Mouse (Mus musculus) midbrain, postnatal 0 days (tissue): ENCODE measurements at regions not wholly inside any gene's neighbourhood (a gene's known extent, or its start where the extent isn't known, plus 50 kb on each side); places are given as distances from the start of the nearest gene placed in this dataset.
A peak's percentile ranks its signal among the peaks of the same experiment; 100 is the strongest.

Experiments used
- ATAC-seq: fragments of 200-750 bp; cut with Nextera tagmentation; 2 replicates; pipeline ENCODE4 v1.8.0; 2017; ENCODE audit warnings: moderate number of reproducible peaks, mild to moderate bottlenecking, moderate TSS enrichment, moderate library complexity; ENCODE audit not compliant: low FRiP score
- DNase-seq: peaks from one replicate; pipeline ENCODE4 v3.0.0-alpha.2; 2015; ENCODE audit warnings: low spot score
- H3K27ac ChIP-seq: fragments of 300-500 bp; sonication (generic); 2 replicates; pipeline ENCODE4 v1.5.1; 2014; ENCODE audit warnings: low read depth, mild to moderate bottlenecking, low read length, mixed read lengths
- H3K27me3 ChIP-seq: fragments of 300-500 bp; sonication (generic); 2 replicates; pipeline ENCODE4 v1.6.1; 2014; ENCODE audit warnings: low read length, control low read depth, mixed read lengths; ENCODE audit not compliant: insufficient read depth
- H3K36me3 ChIP-seq: fragments of 300-500 bp; sonication (generic); 2 replicates; pipeline ENCODE4 v1.6.1; 2014; ENCODE audit warnings: low read length, control low read depth, mixed read lengths; ENCODE audit not compliant: insufficient read depth
- H3K4me1 ChIP-seq: fragments of 300-500 bp; sonication (generic); 2 replicates; pipeline ENCODE4 v1.6.1; 2014; ENCODE audit warnings: mild to moderate bottlenecking, control low read depth, antibody characterized with exemption, low read length, mixed read lengths; ENCODE audit not compliant: insufficient read depth
- H3K4me2 ChIP-seq: fragments of 300-500 bp; sonication (generic); 2 replicates; pipeline ENCODE4 v1.6.1; 2014; ENCODE audit warnings: low read depth, mild to moderate bottlenecking, low read length, mixed read lengths; ENCODE audit not compliant: poor library complexity, severe bottlenecking
- H3K4me3 ChIP-seq: fragments of 300-500 bp; sonication (generic); 2 replicates; pipeline ENCODE4 v1.5.1; 2014; ENCODE audit warnings: low read depth, mild to moderate bottlenecking, low read length, moderate library complexity
- H3K9ac ChIP-seq: fragments of 300-500 bp; sonication (generic); replicated peaks from 2 replicates; pipeline ENCODE4 v1.6.1; 2014; ENCODE audit warnings: mild to moderate bottlenecking, low read length, moderate library complexity, mixed read lengths; ENCODE audit not compliant: poor library complexity, severe bottlenecking
- H3K9me3 ChIP-seq: fragments of 300-500 bp; sonication (generic); 2 replicates; pipeline ENCODE4 v1.6.1; 2016; ENCODE audit warnings: low read length, control low read depth
- CTCF ChIP-seq: IDR thresholded peaks from 2 replicates; pipeline ENCODE4 v1.5.1; 2016; ENCODE audit warnings: antibody characterized with exemption, mild to moderate bottlenecking
- WGBS: fragments of 180-500 bp; shearing (Covaris S2); extraction: QIAGEN DNeasy Blood & Tissue Kit; methylation state at CpG from one replicate; pipeline ENCODE4 v1.1.7; 2014; 5-methylcytosine and 5-hydroxymethylcytosine counted together

GRCm38 (mm10) chr15:59188371-59188770 is 299.3 kb downstream of the Gm49356 start:
- DNase-seq, result peak; percentile 36
- no peak overlapping the region for H3K4me3 ChIP-seq
- H3K4me2 ChIP-seq, result no peak overlapping the region
- no peaks in the 10 kb centered on the region for H3K36me3 ChIP-seq
- H3K27ac ChIP-seq, result no peak overlapping the region
- H3K9me3 ChIP-seq, result no peaks in the 10 kb centered on the region
- no peak for ATAC-seq
- no peaks in the 10 kb centered on the region for H3K27me3 ChIP-seq
- WGBS, result 21% methylated on average over 4 of the region's 4 CpGs
- no peak for TF ChIP-seq CTCF
- no peaks in the 10 kb centered on the region for H3K4me1 ChIP-seq
- no peak overlapping the region for H3K9ac ChIP-seq

DNA sequence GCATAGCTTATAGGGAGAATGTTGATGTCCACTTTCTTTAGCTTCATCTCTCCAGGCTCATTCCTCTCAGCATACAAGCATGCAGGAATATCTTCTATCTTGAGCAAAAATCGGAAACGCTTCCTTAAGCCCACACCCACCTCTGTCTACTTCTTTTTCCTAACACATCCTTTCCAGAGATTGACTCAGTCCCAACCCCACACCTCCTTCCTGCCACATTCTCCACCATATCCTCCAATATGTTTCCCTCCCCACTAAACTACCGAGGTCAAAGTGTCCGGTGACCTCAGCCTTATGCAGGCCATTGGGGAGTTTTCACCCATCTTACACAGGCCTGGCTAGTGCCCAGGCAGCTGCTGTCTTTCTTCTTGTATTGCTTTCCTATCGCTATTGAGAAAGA is 301.4 kb downstream of the Gm49356 start:
- H3K9ac ChIP-seq, result no peak overlapping the region
- H3K4me3 ChIP-seq, result no peak overlapping the region
- DNase-seq (no peak), ATAC-seq (no peak)
- TF ChIP-seq CTCF, result no peak
- no peaks in the 10 kb centered on the region for H3K36me3 ChIP-seq
- no peaks in the 10 kb centered on the region for H3K9me3 ChIP-seq
- H3K4me1 ChIP-seq, result peaks cover 6% of the 10 kb centered on the region; the same call in 1 of the 2 replicates
- 95% methylated on average over 5 of the region's 5 CpGs for WGBS
- H3K27ac ChIP-seq, result no peak overlapping the region
- H3K27me3 ChIP-seq, result no peaks in the 10 kb centered on the region
- no peak overlapping the region for H3K4me2 ChIP-seq

- 0 out of 2 replicates have a peak, but pooled peaks have one; percentile 3 for TF ChIP-seq CTCF
Observed at GRCm38 (mm10) chr15:59194421-59194820, 305.3 kb downstream of the Gm49356 start.

DNA sequence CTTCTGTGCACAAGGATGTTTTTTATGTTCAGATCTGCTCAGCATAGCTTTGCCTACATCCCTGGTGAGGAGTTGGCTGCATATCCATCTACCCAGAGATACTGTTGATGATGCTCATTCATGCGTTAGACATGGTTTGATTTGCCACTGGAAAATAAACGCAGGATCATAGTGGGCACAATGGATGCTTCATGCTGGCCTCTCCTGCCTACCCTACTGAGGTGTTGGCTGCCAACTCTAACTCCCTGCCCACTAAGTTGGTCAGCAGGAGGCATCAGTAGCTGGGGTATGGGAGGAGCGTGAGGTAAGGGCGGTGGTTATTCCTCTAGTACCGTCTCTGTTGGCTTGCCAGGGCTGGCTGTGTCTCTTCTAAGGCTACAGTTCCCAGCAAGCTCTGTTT is 307.3 kb downstream of the Gm49356 start:
- ATAC-seq (no peak), DNase-seq (no peak)
- Histone ChIP-seq H3K4me2 (no peak overlapping the region), H3K36me3 (no peaks in the 10 kb centered on the region), H3K4me1 (peaks cover 13% of the 10 kb centered on the region), H3K9ac (no peak overlapping the region), H3K9me3 (no peaks in the 10 kb centered on the region), H3K27ac (no peak overlapping the region), H3K27me3 (no peaks in the 10 kb centered on the region), H3K4me3 (no peak overlapping the region)
- 79% methylated on average over 5 of the region's 5 CpGs for WGBS
- TF ChIP-seq CTCF, result no peak

More at GRCm38 (mm10) chr15:59194421-59194820, 305.3 kb downstream of the Gm49356 start:
- Histone ChIP-seq H3K4me2 (no peak overlapping the region), H3K4me1 (peaks cover 13% of the 10 kb centered on the region), H3K9ac (no peak overlapping the region), H3K27me3 (no peaks in the 10 kb centered on the region), H3K4me3 (no peak overlapping the region), H3K9me3 (no peaks in the 10 kb centered on the region), H3K36me3 (no peaks in the 10 kb centered on the region), H3K27ac (no peak overlapping the region)
- DNase-seq (peak; percentile 73), ATAC-seq (peak; percentile 48; the same call in 1 of the 2 replicates)
- 41% methylated on average over 10 of the region's 10 CpGs for WGBS

GRCm38 (mm10) chr15:59197455-59198391 is 308.6 kb downstream of the Gm49356 start:
- Histone ChIP-seq H3K27me3 (no peaks in the 10 kb centered on the region), H3K4me1 (peaks cover 13% of the 10 kb centered on the region), H3K9ac (no peak overlapping the region; the same call in 1 of the 2 replicates), H3K36me3 (no peaks in the 10 kb centered on the region), H3K4me2 (no peak overlapping the region), H3K9me3 (no peaks in the 10 kb centered on the region), H3K27ac (peak overlapping the region; percentile 77), H3K4me3 (no peak overlapping the region)
- TF ChIP-seq CTCF, result no peak
- ATAC-seq, result peak; percentile 52; the same call in 1 of the 2 replicates
- WGBS, result 12% methylated on average over 7 of the region's 7 CpGs
- peak; percentile 61 for DNase-seq

GRCm38 (mm10) chr15:59201386-59201785 is 312.3 kb downstream of the Gm49356 start:
- Histone ChIP-seq H3K4me3 (no peak overlapping the region), H3K36me3 (no peaks in the 10 kb centered on the region), H3K27ac (no peak overlapping the region), H3K9me3 (no peaks in the 10 kb centered on the region), H3K4me1 (peaks cover 7% of the 10 kb centered on the region; the same call in 1 of the 2 replicates), H3K4me2 (no peak overlapping the region), H3K9ac (no peak overlapping the region), H3K27me3 (no peaks in the 10 kb centered on the region)
- DNase-seq, result no peak
- 74% methylated on average over 7 of the region's 7 CpGs for WGBS
- TF ChIP-seq CTCF, result no peak
- no peak for ATAC-seq
